Mouse (Mus musculus) kidney, adult 2 months (tissue): Measurements from ENCODE around the gene Trmt5.

Source experiments
- CTCF ChIP-seq: fragments of 200-500 bp; conservative IDR thresholded peaks from 2 replicates; pipeline ENCODE4 v1.5.1; 2011; ENCODE audit warnings: low read depth, mild to moderate bottlenecking, control low read depth, low read length, moderate library complexity, mixed read lengths; ENCODE audit not compliant: insufficient read depth, insufficient read length
- POLR2A ChIP-seq: fragments of 200-500 bp; IDR thresholded peaks from one replicate; pipeline ENCODE4 v1.6.1; 2011; ENCODE audit warnings: low read depth, low read length, control low read depth

DNA sequence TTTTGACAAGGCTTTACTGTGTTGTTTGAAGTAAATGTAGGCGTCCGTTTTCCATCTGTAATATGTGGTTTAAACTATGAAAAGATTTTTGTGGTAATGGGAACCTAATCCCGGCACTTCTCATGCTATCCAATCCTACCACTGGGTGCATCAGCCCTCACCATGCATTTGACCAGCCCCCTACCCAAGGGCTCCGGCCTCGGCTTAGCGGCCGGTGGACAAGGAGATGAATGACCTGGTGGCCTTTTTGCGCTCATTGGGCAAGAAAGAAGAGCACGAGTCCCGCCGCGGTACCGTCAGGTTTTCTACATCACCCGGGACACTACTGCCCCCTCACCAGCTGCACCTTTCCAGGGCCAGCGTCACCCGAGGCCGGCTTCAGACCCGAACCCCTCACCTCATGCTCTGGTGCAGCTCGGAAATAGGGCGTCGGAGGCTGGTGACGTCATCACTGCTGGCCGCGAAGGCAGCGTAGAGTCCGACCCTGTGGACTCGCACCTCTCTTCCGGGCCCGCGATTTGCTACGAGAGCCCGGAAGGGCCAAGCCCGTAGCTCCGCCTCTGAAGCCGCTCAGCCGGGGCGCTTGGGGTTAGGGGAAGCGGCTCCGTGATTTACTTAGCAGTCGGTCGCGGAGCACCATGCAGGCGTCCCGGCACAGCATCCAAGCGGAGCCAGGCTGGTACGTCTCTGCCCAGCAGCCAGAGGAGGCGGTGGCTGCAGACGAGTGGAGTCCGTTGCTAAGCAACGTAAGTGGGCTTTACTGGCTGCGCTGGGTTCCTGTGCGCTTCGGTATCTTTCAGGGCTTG is at the start of gene Trmt5, which contains the start of gene Slc38a6:
- TF ChIP-seq CTCF (no peak), POLR2A (no peak)
